Mouse (Mus musculus) cerebellum, postnatal 25 days (tissue): ENCODE data around the gene Acvr1b.

Experiments
- DNase-seq, 2 experiments: peaks; one replicate each; pipeline ENCODE4 v3.0.0; 2021; ENCODE audit warnings: mixed read lengths in 2 of 2

Acvr1b gene

DNA sequence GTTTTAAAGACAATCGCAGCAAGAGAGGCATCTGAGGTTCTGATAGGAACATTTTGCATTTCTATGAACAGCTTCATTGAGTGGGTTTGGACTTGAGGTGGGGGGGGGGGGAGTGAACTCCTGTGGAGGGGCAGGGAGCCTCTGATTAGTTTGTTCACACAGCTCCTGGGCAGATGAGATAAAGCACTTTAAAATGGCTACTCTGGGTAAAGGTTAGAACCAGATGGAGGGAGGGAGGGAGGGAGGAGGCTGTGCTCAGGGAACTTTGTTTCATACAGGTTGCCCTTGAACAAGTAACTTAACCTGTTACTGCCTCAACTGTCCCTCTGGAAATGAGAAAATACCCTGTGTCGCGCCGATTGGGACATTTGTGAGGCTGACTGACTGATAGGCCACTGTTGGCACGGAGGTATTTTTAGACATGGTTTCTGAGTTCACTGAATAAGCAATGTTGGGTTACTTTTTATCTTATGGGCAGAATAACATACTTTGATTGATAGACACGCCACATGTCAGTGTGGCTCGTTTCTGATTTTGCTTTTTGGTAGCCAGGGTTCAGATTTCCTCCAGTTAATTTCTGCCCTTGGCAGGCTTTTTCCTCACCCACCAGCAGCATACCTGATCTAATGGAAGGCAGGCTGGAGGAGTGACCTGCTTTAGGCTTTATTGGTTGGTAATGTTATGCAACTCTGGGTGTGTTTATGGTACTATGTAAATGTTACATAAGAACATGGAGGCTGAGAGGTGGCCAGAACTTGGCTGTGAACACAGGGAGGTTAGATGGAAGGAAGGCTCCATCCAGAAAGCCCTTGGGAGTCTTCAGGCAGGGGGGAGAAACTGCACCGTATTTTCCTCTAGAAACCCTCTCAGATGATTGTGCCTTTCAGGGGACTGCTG is 3.2 kb downstream of the Acvr1b start:
- DNase-seq, result peak in 1 of 2 experiments; percentile 47

DNA sequence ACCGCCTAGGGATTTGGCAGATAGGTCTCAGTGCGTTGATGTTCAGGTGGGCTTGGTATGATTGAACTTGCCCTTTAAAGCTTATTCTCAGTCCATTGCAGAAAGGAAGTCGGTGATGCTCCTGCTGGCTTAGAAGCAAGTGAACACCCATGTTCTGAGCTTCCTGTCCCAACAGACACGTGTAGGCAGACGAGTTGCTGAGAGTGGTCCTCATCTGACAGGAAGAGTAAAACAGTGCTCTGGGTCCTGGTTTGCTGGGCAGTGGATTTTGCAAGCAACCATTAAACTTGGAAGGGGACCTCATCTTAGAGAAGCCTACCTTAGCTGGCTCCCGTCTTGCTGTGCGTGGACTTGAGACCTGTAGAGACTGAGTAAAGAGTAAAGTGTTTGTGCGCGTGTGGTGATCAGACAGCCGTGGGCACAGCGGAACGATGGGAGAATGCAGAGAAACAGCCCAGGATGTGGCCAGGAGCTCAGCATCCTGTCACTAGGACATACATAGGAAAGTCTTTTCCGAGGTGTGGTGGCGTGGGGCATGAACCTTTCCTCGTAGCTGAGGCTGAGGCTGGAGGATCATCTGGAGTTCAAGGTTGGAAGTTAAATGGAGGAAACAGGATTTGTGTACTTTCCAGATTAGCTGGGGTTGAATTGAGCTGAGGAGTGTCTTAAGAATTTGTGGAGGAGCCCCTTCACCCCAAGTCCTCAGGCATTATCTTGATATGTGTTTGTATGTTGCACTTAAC is 6.7 kb downstream of the Acvr1b start:
- DNase-seq, result no peak

DNA sequence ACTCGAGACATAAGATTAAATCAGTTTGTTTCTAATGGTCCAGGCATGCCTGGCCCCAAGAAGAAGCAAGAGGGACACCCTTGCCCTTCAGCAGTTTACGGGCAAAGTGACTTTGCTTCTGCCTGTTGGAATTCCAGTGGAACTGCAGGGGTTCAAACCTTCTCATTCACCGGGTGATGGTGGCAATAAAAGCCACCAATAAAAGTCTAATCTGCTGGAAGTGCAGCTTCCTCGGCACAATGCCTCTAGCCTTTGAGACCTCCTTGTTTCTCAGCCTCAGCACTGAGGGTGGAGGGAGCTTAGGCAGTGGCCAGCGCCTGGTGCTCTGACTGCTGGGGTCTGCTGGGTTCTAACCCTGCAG is 7.2 kb downstream of the Acvr1b start:
- DNase-seq, result no peak

DNA sequence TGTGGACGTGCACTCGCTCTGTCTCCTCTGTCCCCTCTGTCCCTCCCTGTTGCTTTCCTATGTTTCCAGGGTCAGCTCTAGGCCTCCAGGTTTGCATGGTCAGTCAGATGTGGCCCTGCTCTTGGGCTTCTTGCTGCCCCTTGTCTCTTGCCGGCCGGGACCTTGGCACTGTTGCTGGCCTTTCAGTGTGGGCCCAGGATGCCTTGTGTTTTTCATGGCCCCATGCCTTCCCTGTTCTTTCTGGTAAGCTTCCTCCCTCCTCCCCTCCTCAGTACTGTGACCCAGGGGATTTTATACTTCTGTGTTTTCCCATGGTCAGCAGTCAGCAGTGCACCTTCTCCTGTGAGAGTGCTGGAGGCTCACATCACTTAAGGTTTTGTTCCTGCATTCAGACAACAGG is 7.6 kb downstream of the Acvr1b start:
- DNase-seq, result no peak

DNA sequence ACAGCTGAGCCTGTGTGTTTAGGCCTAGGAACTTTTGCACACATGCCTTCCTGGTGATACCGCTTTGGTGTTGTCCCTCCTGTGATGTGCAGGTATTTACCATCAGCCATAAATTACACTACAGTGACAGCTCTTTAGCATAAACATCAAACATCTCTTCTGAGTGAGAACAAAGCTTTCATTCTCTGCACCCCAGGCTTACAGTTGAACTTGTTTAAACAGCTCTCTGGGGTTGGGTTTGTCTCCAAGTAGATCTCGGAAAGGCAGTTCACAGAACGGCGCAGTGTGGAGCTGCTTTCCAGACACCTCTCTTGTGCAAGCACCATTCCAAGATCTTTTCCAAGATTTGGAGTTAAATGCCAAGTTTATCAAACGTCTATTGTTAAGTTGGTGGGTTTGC is 8.8 kb downstream of the Acvr1b start:
- DNase-seq, result no peak

DNA sequence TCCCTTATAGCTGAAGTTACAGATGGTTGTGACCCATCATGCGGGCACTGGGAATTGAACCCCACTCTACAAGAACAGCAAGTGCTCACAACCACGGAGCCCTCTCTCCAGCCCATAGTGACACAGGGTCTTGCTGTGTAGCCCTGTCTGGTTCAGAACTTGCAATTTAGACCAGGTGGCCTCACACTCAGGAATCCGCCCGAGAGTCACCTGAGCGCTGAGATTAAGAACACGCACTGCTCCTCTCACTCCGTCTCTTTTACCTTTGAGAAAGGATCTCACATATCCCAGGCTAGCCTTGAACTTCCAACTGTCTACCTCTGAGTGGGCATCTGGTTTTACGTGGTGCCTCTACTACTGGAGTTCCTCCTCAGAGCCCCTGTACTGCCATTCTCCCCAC is 10.4 kb downstream of the Acvr1b start:
- DNase-seq, result no peak

DNA sequence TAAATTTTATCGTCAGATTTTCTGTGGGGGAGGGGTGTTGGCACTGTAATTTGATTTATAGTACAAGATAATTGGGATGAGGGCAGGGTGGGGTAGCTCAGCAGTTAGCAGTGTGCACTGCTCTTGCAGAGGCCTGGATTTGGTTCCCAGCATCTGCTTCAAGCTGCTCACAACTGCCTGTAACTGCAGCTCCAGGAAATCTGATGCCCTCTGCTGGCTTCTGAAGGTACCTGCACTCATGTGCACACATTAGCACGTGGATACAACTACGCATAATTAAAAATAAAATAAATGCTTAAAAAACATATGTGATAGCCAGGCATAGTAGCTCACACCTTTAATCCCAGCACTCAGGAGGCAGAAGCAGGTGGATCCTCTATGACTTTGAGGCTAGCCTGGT is 11.7 kb downstream of the Acvr1b start:
- DNase-seq, result no peak

DNA sequence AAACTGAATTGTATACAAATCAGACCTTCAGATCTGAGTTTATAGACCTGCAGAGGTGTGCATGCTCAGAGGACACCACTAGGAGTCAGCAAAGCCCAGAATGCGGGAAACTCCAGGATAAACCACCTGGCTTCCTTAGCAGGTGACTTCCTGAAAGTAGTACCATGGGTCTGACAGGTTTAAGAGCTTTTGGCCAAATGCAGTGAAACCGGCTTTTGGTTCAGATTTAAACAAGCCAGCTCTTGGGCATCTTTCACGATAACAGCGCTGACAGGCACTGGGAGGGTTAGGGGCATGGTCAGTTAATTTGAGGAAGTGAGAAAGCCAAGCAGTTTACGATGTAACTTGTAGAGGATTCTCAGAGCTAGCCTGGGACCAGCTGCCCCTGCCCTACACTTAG is 14.0 kb downstream of the Acvr1b start:
- no peak for DNase-seq

DNA sequence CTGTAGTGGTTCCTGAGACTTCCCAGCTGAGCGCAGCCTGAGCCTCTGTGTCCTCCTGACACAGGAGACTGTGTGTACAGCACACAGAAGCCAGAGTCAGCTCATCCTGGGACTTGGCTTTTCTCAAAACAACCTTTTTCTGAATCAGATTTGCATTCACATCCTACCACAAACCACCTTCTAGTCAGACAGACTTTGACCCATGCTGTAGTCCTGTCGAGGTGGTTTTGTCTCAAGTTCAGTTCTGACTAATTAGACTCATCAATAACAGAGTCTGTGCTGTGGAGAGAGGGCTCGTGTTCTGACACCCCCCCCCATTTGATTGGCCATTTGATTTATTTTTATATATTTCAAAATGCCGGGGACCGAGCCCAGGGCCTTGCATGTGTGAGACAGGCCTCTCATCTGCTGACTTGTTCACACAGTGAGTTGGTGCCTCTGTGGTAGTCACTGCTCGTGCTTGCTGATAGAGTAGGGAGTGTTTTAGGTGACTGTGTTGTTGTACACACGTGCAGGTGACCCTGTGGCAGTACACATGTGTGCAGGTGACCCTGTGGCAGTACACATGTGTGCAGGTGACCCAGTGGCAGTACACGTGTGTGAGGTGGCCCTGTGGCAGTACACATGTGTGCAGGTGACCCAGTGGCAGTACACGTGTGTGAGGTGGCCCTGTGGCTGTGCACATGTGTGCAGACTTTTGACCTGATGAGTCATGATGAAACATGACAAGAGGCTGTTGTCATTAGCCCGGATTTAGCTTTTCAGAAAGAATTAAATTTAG is 16.3 kb downstream of the Acvr1b start:
- DNase-seq, result no peak

DNA sequence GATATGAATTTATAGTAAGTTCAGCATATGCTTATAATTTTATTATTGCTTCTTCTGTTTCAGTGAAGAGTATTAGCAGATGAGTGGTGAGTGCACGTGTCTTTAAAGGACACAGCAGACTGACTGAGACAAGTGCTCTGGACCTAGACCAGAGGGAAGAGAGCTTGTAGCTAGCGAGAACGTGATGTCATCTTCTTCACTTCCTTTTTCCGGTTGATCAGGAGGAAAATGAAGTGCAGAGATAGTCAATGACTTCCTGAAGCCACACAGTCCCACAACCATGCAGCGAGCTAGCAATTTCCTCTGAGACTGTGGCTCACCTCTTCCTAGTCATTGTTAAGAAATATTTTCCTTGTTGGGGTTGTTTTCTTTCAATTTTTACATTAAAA is 16.9 kb downstream of the Acvr1b start:
- DNase-seq, result no peak

DNA sequence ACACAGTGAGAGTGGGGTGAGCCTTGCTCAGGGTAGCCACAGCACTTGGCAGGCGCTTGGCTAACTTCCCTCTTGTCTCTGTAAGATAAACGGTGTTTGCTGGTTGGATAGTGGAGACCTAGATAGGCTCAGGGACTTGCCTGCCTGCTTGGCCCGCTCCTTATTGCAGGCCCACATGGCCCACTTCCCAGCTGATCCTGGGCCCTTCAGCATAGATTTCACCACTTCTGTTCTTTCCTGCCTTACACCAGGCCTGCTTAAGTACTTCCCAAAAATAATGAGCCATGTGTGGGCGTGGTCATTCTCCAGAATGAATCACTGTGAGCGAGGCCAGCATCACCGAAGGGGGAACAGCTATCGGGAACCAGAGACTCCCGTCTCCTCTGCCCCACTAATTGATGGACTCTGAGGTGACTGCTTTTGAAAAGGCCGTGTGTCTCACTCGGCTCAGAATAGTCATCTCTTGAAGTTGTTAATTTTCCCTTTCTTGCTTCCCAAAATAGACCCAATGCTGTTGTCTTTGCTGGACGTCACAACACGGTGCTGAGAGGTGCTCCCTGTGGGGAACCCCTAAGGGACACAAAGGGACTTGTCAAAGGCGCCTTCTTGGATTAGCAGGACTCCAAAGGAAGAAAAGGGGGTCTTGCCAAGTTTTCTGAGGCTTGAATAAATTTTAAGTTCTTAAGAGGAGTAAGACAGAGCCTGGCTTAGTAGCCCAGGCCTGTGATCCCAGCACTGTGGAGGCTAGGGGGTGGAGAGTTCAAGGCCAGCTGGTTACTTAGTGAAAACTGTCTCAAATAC is 17.8 kb downstream of the Acvr1b start:
- DNase-seq, result no peak

DNA sequence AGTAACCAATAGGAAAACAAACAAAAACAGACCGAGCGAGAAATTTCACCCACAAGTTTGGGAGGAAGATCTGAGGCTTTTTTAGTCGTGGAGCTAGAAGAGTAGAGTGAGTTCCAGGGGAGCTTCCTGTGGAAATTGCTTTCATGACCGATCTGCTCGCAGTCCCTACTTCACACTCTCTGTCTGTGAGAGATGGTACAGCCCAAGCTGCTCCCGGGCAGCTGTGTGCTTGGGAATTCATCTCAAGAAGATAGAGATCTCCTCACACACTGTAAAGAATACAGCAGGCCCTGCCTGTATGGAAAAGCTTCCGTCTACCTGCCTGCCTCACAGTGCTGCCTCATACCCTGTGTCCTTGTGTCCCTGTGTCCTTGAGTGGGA is 18.4 kb downstream of the Acvr1b start:
- no peak for DNase-seq

DNA sequence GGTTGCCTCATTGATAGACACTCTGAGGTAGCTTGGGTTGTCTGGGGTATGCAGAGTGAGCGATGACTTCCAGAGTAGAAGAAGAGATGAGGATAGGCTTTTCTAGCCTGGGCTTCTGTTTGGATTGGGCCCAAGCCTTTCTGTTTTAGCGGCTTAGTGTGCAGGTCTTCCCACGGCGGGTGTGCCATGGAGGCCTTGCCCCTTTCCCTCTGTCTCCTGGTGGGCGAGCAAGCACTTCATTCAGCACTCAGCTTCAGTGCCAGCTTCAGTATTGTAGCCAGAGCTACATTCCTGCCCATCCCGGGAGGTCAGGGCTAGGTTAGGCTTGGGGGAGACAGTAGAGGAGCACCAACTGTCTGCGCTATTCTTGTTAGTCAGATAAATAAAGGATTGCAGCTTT is 18.8 kb downstream of the Acvr1b start:
- DNase-seq, result no peak

DNA sequence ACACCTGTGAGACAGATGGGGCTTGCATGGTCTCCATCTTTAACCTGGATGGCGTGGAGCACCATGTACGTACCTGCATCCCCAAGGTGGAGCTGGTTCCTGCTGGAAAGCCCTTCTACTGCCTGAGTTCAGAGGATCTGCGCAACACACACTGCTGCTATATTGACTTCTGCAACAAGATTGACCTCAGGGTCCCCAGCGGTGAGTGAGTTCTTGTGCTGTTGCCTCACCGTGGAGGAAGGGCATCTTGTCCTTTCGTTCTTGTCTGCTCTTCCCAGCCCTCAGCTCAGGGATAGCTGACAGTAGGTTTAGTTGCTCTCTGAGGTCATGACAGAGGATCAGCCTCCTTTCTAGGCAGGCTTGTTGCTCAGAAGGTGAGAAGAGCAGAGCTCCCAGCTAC is 20.1 kb downstream of the Acvr1b start:
- DNase-seq, result no peak

DNA sequence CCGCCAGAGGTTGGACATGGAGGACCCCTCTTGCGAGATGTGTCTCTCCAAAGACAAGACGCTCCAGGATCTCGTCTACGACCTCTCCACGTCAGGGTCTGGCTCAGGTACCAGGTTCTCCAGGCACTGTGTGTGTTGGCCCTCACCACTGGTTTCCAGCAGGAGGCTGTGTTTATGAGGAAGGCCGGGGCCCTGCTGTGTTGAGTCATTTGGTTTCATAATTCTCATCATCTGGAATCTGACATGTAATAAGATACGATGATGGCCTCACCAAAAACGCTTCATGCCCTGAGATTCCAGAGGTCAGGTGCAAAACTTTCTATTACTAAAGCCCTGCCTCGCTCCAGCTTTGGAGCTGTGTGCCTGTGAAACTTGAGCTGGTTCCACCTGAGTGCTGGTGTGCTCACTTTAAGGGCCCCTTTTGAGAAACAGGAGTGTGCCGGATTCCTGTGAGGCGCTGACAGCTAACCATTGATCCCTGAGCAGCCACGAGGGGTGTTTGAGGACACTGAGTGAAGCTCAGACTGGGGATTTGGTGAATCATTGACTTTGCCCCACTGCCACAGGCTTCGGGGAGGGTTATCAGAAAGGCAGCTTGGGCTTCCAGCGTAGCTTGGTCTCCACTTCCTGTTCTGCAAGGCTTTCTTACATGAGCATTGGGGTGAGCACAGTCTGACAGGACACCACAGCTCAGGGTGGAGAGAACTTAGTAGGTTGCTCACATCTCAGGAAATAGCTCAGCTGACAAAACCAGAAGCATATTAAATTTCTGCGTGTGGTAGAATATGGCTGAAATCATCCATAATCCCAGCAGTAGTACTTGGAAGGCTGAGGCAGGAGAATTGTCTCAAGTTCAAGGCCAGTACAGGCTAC is 21.3 kb downstream of the Acvr1b start:
- no peak for DNase-seq

DNA sequence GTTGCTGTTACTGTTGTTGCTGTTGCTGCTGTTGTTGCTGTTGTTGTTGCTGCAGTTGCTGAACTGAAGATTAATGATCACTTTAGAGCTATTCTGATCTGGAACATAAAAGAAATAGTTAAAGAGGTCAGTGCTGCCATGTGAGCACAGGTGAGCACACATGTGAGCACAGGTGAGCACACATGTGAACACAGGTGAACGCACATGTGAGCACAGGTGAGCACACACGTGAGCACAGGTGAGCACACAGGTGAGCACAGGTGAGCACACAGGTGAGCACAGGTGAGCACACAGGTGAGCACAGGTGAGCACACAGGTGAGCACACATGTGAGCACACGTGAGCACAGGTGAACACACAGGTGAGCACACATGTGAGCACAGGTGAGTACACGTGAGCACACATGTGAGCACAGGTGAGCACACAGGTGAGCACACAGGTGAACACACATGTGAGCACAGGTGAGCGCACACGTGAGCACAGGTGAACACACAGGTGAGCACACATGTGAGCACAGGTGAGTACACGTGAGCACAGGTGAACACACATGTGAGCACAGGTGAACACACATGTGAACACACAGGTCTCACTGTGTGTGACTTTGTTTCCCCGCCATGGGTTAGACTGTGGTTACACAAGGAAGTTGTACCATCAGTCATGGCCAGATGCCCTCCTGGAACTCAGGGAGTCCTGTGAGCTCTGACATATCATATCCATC is 22.4 kb downstream of the Acvr1b start:
- DNase-seq, result no peak

DNA sequence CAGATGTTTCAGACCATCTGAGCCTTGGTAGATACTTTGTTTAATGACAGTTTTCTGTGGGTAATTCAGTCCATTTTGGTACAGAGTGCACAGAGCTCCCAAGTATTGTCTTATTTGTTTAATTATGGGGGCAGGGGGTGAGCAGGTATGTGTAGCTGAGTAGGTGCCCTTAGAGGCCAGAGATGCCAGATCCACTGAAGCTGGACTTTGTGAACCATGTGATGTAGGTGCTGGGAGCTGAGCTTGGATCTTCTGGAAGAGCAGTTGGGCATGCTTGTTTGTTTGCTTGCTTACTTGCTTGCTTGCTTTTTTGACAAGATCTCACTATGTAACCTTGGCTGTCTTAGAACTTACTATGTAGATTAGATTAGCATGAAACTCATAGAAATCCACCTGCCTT is 23.1 kb downstream of the Acvr1b start:
- DNase-seq, result no peak

DNA sequence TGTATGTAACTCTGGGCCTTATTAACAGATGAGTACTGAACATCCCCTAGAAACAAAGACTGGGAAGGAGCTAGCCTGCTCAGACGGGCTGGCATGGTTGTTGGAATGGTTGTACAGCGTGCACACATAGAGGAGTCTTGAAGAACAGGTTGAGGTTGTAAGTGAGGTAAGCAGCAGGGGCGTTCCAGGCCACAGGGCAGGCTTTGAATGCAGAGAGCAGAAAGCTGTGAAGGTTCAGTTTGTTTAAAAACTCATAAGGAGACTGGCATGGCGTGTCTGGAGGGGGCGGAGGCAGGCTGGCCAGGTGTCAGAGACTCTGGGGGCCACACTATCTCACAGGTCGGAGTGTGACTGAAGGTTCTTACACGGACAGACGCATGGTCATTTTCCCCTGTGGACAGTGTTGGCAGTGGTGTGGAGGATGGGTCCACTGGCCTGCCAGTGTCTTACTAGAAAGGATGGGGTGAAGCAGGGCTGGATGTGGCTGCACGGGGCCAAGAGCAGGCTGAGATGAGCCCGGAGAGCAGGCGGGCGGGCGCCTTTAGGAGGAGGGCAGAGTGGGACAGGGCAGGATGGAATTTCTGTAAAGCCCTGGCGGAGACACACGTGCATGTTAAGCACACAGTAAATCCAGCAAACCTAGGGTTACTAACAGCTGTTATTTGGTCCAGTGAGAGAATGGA is 23.8 kb downstream of the Acvr1b start:
- no peak for DNase-seq

DNA sequence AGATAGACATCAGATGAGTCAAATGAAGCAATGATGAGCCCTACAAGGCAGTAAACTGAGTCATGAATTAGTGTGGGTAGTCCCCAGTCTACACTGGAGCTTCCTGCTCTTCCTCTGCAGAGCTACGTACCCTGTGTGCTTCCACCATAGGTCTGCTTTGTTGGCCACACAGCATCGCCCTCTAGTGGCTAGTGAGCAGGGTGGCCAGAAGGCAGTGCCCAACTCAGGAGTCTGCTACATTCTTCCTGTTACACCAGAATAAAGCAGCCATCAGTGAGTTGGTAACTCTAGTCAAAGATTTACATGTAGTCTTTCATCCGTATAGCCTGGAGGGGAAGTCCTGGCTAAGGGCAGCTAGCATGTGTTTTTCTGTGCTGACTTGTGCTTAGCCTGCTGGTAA is 24.4 kb downstream of the Acvr1b start:
- peak; percentile 69 to 75 for DNase-seq

DNA sequence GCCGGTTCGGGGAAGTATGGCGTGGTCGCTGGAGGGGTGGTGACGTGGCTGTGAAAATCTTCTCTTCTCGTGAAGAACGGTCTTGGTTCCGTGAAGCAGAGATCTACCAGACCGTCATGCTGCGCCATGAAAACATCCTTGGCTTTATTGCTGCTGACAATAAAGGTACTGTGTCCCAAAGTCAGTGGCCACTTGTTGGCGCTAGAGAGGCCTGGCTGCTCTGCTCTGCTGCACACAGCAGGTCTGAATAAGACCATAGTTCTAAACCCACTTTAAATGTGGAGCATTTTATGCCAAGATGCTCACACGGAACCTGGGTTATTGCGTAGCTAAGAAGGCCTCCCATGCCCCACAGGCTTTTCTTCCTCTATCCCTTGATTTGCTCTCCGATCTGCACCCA is 25.0 kb downstream of the Acvr1b start:
- DNase-seq, result peak in 1 of 2 experiments; percentile 58
